Mouse (Mus musculus): ENCODE results near the gene Vgll4.

The Vgll4 gene

DNA sequence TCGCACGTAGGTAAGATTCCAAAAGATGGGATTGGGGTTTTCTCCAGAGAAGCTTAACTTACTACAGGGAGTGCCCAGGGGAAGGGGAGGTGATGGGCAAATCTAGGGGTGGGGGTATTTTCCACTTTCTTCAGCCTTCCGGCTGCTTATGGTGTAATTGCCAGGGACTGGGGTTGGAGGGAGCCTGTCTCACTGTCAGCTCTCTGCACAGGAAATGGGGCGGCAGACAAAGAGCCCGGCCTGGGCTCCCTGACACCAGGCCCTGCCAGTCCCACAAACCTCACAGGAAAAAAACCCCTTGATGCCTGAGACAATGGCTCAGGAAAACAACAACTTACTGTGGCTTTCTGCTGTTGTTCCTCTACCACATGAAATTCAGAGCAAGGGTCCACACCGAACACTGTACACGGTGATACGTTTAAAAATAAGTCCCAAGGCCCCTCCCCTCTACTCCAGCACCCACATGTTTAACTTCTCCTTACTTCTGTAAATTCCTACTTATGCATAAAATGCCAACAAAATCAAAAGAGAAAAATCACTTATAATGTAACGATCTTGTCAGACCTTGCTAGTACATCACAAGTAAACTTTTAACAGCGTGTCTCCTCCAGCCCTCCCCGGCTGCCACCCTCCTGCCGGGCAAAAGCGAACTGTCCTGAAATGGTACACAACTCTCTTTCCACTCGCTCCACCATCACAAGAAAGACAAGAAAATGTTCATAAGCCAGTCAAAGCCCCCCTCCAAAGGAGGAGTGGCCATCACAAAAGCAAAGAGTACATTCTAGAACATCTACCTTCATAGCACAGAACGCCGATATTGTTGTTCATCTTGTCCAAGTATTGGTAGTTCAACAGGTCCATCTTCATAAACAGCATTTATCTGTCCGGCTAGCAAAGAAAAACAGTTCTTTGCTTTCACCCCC, 49.0 kb downstream of the Vgll4 start:
- no peak for DNase-seq (ENCODE audit: extremely low read depth, low read depth, low spot score)

DNA sequence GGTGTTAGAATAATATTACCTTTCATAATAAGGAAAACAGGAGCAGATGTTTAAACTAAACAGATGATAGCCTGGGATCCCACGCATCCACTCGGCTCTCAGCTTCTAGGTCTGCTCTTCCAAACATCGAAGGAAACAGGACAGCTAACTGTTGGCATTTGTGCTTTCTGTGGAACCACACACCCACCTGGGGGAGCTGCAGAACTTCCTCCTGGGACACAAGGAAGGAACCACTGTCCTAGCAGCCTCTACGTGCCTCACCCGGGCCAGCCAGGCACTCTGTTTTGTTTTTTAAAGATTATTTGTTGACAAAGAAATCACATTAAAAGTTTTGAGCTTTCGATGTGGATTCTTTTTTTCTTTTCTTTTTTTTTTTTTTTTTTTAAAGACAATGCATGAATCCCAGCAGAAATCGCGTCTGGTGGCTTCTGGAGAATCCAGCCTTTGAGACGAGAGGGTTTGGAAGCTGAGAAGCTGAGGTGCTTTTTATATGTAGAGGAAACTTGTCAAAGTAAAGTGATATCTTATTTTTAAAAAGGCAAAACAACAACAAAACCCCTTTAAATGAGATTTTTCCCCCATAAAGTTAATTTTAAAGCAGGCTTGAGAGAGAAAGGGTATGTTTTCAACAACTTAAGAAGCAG, 50.0 kb downstream of the Vgll4 start:
- no peak for DNase-seq (ENCODE audit: extremely low read depth, low read depth, low spot score)

DNA sequence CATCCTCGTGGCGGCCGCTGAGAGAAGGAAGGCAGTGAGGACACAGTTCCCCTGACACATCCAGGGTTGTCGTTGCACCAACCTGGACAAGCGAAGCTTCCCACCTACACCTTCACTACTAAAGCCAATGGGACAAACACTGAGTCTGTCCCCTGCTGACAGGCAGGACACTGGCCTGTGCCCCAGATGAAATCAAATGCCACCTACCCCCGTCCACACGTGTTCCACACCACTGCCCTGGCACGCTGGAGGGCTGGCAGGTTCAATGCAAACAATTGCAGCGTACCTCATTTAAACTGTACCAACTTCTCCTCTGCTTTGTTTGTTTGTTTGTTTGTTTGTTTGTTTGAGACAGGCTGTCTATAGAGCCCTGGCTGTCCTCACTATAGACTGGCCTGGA, 50.8 kb downstream of the Vgll4 start:
- DNase-seq (ENCODE audit: extremely low read depth, low read depth, low spot score) = no peak

DNA sequence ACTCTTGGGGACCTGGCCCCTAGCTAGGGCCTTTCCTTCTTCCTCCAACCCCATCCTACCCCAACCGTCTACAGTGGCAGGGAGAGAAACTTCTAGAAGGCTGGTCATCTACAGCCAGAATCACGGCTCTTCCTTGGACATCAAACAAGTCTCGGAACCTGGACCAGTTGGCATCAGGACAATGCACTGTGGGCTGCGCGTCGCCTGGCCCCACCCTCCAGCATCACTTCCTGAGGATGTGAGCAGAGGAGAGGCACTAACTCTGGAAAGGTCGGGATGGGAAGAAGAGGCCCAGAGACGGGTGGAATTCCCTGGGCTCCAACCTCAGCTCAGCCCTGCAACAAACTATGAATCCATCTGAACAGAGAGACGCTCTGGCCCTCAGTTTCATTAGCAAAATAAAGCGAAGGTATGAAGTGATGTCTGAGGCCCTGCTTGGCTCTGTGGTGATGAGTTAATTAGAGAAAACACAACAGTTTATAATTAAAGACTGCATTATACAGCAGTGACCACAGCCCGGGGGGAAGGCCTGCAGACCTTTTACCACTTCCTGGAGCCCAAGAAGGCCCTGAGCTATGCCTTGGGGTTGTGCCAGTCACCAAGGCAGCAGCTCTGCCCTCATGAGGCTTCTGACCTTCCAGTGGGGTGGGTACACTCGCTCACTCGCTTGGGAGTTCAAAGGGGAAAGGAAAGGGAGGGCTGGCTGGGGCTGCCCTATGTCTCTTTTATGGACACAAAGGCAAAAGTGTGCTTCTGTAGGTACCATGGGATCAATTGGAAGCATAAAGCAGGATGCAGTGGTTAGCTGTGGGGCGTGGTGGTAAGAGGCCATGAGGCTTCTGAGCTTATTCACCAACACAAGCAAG, 51.8 kb downstream of the Vgll4 start:
- no peak for DNase-seq (ENCODE audit: extremely low read depth, low read depth, low spot score)

DNA sequence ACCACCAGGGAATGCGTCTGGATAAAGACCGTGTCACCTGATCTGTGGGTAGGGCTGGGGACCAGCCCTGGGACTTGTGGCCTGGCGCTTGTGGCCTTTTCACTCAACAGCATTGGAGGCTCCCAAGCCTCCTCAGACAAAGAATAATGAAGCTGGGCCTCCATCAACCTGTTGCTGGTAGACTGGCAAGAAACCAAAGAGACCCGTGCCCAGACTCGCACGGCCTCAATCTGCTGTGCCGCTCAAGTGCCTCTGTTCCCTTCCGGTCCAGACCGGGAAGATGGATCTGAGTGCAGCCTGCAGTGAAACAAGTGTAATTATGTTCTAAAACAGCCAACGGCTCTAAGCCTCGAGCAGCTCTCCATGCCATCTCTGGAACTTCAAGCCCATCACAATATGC, 52.7 kb downstream of the Vgll4 start:
- no peak for DNase-seq (ENCODE audit: extremely low read depth, low read depth, low spot score)

DNA sequence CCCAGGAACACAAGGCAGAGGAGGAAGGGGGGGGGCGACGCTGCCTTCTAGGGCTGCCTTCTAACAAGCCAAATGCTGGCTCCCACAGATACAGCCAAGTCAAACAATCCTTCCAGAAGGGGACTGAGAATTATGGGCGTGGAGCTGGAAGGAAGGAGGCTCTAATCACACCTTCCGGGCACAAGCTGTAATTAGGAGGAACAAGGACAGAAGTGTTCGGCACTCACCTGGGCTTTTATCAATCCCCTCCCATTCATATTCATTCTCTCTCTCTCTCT, 53.1 kb downstream of the Vgll4 start:
- no peak for DNase-seq (ENCODE audit: extremely low read depth, low read depth, low spot score)

DNA sequence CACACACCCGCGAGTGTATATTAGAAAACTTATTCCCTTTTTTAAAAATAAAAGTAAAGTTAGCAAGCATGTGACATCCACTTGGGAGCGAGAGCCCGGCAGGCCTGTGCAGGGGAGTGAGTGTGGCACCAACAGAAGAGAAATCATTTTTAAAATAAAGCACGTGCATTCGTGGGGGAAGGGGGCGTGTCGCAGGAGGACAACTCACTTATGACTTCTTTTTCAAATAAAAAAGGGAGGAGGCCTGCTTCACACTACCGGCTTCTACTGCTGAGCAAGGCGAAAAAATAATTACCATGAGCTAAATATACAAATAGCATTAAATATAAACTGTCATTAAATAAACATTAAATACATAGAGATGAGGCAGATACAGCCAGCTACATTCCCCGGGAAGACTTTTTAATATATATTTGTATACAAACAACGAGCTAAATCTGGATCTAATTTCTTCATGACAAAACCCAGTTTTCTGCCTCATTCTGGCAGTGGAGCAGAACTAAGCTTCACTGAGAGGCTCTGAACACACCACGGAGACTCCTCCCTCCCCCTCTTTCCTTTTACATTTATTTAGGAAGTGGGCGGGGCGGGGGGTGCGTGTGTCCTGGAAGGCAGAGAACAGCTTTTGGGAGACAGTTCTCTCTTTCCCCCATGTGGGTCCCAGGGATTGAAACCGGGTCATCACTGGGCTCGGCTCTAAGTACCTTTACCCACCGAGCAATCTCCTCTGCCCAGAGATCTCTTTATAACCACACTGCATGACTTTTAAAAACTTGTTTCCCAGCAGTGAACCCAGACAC, 53.7 kb downstream of the Vgll4 start:
- DNase-seq (ENCODE audit: extremely low read depth, low read depth, low spot score) = no peak

DNA sequence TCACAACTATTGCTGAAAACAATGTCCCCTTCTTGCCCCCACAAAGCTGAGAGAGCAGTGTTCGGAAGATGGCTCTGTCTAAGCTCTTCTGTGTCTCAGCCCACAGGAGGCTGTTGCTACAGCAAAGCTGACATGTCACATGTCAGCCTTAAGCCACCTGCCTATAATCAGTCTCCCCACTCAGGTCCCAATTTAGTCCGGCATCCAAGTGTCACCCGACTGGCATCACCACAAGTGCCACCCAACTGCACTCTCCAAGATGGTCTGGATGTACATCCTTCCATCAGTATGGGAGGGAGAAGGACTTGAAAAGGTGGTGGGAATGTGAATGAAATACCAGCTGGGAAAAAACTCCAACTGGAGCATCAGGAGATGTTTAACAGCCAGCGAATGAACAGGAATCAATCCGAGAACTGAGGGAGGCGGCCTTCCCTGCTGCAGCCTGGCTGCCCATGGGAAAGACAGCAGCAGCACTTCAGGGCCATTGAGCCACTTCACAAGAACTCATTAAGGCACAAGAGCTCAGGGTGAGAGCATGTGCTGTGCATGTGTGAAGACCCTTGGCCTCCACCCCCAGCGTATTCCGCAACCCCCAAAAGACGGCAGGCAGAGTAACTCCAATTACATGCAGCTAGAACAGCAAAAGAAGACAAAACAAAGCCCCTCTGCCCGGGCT, 55.6 kb downstream of the Vgll4 start:
- DNase-seq (ENCODE audit: extremely low read depth, low read depth, low spot score) = no peak

DNA sequence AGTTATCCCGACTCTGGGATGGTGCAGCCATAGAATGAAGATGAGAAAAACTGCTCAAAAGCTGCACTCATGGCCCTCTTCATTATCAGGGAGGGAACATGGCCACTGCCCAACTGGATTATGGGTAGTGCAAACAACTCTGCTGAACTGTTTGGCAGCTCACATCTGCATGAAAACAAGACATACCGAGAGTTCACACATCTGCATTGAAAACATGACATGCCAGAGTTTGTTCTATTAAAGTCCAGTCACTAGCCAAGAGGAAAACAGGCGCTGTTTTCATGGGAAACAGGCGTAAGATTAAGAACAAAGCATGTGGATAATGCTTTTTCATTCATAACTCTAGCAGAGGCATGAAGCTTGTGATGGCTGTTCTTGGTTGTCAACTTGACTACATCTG, 56.7 kb downstream of the Vgll4 start:
- no peak for DNase-seq (ENCODE audit: extremely low read depth, low read depth, low spot score)

DNA sequence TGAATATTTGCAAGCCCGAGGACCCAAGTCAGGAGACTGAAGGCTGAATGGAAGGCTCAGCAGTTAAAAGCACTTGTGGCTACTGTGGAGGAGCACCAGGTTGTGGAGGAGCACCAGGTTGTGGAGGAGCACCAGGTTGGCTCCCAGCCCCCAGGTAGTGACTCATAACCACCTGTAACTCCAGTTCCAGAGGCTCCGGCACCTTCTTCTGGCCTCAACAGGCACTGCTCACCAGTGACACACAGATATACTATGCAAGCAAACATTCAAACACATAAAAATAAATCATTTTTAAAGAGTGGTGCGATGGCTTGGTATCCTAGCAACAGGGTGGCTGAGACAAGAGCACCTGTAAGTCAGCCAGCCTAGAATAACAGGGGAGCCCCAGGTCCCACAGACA, 58.3 kb downstream of the Vgll4 start:
- DNase-seq (ENCODE audit: extremely low read depth, low read depth, low spot score) = no peak

DNA sequence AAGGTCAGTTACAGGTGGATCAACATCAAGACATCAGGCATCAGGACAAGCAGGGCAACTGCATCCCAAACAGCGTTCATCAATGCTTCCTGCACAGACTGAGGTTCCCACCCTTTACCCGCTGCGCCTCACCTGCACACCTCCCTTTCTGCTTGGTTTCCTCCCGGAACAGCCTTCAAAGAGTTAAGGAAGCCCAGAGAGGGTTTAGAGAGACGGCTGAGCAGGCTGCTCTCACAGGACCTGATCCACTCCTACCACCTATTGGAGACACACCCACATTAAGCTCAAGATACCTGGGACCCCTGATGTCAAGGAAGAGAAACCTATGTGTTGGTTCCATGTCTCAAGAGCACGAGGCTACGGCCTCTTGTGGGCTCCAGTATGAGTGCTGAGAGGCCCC, 60.0 kb downstream of the Vgll4 start:
- DNase-seq (ENCODE audit: extremely low read depth, low read depth, low spot score) = no peak

DNA sequence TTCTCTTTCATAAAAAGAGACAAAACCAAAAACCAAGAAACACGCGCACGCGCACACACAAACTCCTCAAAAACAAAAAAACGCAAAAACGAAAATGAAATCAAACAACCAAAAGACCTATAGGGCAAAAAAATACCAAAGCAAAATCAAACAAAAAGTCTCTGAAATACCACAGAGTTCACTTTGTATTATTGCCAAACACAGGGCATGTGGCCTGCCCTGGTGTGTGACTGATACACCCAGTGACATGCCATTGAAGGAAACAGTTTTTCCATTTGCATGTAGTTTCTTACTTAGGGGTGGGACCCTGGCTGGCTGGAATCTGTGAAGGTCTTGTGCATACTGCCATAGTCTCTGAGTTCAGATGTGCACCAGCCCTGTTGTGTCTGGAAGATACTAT, 62.3 kb downstream of the Vgll4 start:
- DNase-seq (ENCODE audit: extremely low read depth, low read depth, low spot score) = no peak

DNA sequence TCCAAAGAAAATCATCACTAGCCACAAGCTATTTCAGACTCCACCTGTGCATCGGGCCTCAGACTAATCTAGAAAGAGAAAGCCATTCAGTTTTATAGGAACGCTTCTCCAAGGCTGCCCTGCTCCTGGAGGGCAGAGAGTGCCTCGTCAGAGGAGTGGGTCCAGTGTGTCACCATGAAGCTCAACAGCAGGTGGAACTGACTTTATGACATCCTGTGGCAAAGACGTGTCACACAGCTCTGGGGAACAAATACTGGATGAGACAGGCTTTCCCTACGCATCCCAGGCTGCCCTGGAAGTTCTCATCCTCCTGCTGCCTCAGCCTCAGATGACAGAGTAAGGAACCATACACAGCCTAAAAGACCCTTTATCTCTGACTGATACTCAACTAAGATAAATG, 63.6 kb downstream of the Vgll4 start:
- no peak for DNase-seq (ENCODE audit: extremely low read depth, low read depth, low spot score)

DNA sequence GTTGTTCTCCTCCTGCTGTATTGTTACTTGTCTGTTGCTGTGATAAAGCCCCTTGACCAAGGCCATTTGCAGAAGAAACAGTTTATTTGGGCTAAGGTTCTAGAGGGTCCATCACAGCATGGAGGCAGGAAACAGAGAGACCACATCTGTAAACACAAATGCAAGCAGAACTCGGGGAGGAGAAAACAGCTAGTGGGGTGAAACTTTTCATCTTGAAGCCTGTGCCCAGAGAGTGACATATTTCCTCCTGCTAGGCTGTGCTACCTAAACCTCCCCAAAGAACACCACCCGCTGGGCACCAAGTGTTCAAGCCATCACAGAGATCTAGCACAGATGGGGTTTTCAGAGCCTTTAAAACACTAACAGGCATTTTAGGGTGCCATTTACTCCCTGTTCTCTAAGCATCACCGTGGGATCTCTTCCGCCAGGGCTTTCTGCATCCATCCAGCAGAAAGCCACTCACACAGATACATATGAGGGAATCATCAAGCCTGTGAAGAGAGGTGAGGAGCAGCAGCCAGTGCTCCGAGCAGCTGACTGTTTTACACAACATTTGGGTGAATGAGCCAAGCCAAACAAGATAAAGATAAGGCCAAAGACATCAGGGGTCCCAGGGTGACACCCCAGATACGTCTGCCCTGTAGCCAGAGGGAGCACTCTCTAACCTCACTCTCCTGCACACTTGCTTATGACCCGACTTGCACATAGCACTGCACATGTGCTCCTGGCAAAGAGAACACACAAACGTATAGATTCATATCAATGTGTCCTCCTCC, 64.4 kb downstream of the Vgll4 start:
- no peak for DNase-seq (ENCODE audit: extremely low read depth, low read depth, low spot score)

DNA sequence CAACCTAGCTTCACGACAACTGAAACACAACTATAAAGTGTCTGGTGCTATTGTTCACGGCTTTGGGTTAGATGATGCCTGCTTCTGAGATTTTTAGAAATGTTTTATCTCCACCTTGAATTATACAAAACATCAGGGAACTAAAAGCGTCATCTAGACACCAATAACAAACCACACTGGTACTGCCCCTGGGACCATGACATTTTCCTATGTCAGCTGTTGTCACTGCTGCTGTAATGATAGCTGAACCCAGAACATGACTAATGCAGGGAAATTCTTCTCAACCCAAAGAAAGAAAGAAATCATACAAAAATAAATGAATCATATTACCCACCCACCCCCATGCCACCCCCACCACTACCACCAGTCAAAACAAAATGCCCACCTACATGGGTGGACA, 65.0 kb downstream of the Vgll4 start:
- no peak for DNase-seq (ENCODE audit: extremely low read depth, low read depth, low spot score)

DNA sequence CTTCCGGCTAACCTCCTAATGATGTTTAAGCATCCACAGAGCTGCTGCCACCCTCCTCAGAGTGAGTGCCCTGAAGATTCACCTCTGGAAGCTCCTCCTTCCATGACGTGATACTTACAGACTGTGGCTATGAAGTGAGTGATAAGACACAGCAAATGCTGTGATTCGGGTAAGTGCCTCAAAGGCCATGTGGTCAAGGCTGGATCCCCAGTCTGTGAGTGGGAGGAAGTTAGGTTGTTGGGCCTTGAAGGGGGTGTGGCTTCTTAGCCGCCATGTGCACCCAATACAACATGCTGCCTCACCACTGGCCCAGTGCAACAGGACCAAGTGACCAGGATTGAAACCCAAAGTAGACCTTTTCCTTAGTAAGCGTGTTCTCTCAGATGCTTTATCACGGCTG, 65.6 kb downstream of the Vgll4 start:
- no peak for DNase-seq (ENCODE audit: extremely low read depth, low read depth, low spot score)

DNA sequence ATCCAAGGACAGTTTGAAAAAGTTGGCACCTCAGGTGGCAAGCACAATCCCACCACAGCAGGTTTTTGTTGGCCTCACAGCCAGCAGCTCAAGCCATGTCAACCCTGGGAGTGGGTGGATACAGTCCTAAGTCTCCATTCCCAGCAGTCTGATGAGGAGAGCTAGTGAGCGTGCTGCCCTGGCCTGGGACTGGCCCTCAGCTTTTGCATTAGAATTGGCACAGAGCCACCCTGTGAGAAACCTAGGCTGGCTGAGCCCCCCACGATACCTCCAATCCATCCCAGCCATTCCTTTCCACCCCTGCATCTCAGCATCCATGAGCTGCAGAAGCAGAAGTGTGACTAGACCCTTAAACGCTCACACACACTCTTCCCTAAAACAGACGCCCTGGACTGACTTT, 67.9 kb downstream of the Vgll4 start:
- no peak for DNase-seq (ENCODE audit: extremely low read depth, low read depth, low spot score)

DNA sequence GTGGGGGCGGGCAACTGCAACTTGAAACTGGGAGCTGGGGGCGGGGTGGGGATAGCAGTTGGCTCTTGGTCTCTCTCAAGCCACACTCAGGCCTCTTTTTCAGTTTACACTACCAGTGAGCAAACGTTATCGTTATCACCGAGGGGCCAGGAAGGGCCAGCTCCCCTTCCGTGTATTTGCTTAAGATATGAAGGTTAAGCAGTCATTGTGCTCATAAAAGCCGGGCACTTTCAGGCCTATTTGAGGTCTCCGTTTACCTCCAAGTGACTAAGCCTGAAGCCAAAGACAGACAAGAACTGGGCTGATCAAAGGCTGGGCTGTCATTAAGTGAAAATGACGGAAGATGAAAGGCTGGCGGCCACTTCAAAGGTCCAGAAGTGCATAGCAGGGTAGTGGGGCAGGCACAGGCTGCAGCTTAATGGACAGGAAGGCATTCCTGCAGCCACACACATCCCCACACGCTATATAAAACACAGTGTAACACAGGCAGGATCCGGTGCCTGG, 68.4 kb downstream of the Vgll4 start:
- DNase-seq (ENCODE audit: extremely low read depth, low read depth, low spot score) = no peak

DNA sequence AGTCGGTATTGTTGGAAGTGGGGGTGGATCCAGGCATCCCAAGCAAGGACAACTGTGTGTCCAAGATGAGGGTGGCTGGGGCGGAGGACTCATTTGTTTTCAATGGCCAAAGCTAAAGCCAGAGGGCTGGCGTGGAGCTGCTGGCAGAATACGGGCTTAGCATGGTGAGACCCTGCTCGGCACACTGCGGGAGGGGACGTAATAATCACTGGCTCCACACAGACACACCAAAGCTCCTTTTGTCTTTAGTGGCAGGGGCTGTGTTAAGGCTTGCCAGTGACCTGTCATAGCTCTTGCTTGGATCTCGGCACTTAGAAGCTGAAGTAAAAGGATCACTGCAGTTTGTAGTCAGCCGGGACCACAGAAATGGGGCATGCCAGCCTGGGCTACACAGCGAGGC, 69.6 kb downstream of the Vgll4 start:
- no peak for DNase-seq (ENCODE audit: extremely low read depth, low read depth, low spot score)

DNA sequence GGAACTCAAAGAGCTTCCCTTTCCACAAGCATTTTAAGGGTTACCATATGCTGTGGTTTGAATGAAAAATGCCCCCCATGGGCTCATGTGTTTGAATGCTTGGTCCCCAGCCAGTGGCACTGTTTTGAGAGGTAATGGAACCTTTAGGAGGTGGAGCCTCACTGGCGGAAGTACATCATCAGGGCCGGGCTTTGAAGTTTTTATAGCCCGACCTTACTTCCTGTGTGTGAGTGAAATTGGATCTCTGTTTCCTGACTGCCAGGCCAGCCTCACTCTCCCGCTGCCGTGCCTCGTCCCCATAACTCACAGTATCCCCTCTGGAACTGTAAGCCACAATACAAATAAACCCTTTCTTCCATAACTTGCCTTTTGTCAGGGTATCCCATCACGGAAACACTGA, 70.1 kb downstream of the Vgll4 start:
- no peak for DNase-seq (ENCODE audit: extremely low read depth, low read depth, low spot score)

Data from fat pad, adult 2 months (tissue).